Mouse (Mus musculus) intestine, embryonic 15.5 days (tissue): ENCODE measurements around the gene Grin2b. TPM values are rescaled to one million over a fixed set of nuclear protein-coding genes. Genes with fewer than 3 reads are reported as not detected.
"Not testable (repeated sequence)": the region's sequence is repeated elsewhere in the genome, so short reads cannot be mapped to it uniquely, and the experiment has no call there.

Experiments
- ATAC-seq: fragments of 200-750 bp; cut with Nextera tagmentation; 2 replicates; pipeline ENCODE4 v1.8.0; 2017; ENCODE audit warnings: moderate TSS enrichment, moderate library complexity
- H3K27ac ChIP-seq: fragments of 300-500 bp; sonication (generic); 2 replicates; pipeline ENCODE4 v1.5.1; 2015; ENCODE audit warnings: mild to moderate bottlenecking, inconsistent platforms
- H3K27me3 ChIP-seq: fragments of 300-500 bp; sonication (generic); replicated peaks from 2 replicates; pipeline ENCODE4 v1.6.1; 2015; ENCODE audit warnings: inconsistent platforms
- H3K36me3 ChIP-seq: fragments of 300-500 bp; sonication (generic); 2 replicates; pipeline ENCODE4 v1.6.1; 2015; ENCODE audit warnings: inconsistent platforms
- H3K4me1 ChIP-seq: fragments of 300-500 bp; sonication (generic); replicated peaks from 2 replicates; pipeline ENCODE4 v1.6.1; 2015; ENCODE audit warnings: inconsistent platforms
- H3K4me2 ChIP-seq: fragments of 300-500 bp; sonication (generic); replicated peaks from 2 replicates; pipeline ENCODE4 v1.6.1; 2015; ENCODE audit warnings: mild to moderate bottlenecking, inconsistent platforms
- H3K4me3 ChIP-seq: fragments of 300-500 bp; sonication (generic); replicated peaks from 2 replicates; pipeline ENCODE4 v1.5.1; 2015; ENCODE audit warnings: inconsistent platforms
- H3K9ac ChIP-seq: fragments of 300-500 bp; sonication (generic); 2 replicates; pipeline ENCODE4 v1.6.1; 2015; ENCODE audit warnings: inconsistent platforms
- H3K9me3 ChIP-seq: fragments of 300-500 bp; sonication (generic); 2 replicates; pipeline ENCODE4 v1.6.1; 2016; ENCODE audit warnings: inconsistent platforms
- WGBS: fragments of 180-500 bp; shearing (Covaris S2); methylation state at CpG from one replicate; pipeline ENCODE4 v1.1.7; 2015; 5-methylcytosine and 5-hydroxymethylcytosine counted together
- polyA plus RNA-seq: library from polyadenylated mRNA; unstranded; fragments of >200 nt; fragmentation: Nextera tagmentation; extraction: Ambion mirVana; gene quantifications from 2 replicates; pipeline ENCODE4 v1.2.1, GENCODE M21; 2015

The Grin2b gene
- polyA plus RNA-seq, 1 experiment from 2014 or later: 0.60 TPM

GRCm38 (mm10) chr6:135692533-135692932 lies 480.8 kb downstream of the Grin2b start:
- Histone ChIP-seq H3K4me1 (no peaks in the 10 kb centered on the region), H3K9ac (no peak overlapping the region), H3K27me3 (no peaks in the 10 kb centered on the region), H3K4me2 (no peak overlapping the region), H3K9me3 (no peaks in the 10 kb centered on the region), H3K4me3 (no peak overlapping the region), H3K36me3 (no peaks in the 10 kb centered on the region), H3K27ac (no peak overlapping the region)
- 47% methylated on average over 9 of the region's 9 CpGs for WGBS
- ATAC-seq: no peak

GRCm38 (mm10) chr6:135691561-135691960 lies 481.8 kb downstream of the Grin2b start:
- H3K36me3 ChIP-seq: no peaks in the 10 kb centered on the region
- no peak for ATAC-seq
- no peak overlapping the region for H3K9ac ChIP-seq
- no peak overlapping the region for H3K4me3 ChIP-seq
- no peaks in the 10 kb centered on the region for H3K27me3 ChIP-seq
- H3K27ac ChIP-seq: no peak overlapping the region
- no peaks in the 10 kb centered on the region for H3K9me3 ChIP-seq
- no peak overlapping the region for H3K4me2 ChIP-seq
- no peaks in the 10 kb centered on the region for H3K4me1 ChIP-seq
- 90% methylated on average over 7 of the region's 7 CpGs for WGBS

- no peaks in the 10 kb centered on the region for H3K9me3 ChIP-seq
- H3K36me3 ChIP-seq: no peaks in the 10 kb centered on the region
- H3K4me1 ChIP-seq: no peaks in the 10 kb centered on the region
- H3K9ac ChIP-seq: no peak overlapping the region
- WGBS: 52% methylated on average over 9 of the region's 9 CpGs
- H3K4me3 ChIP-seq: no peak overlapping the region
- no peaks in the 10 kb centered on the region for H3K27me3 ChIP-seq
- no peak overlapping the region for H3K27ac ChIP-seq
- H3K4me2 ChIP-seq: no peak overlapping the region
- no peak for ATAC-seq
Measured at GRCm38 (mm10) chr6:135687926-135688325, 485.4 kb downstream of the Grin2b start.

- Histone ChIP-seq H3K4me3 (no peak overlapping the region), H3K4me1 (no peaks in the 10 kb centered on the region), H3K27ac (no peak overlapping the region), H3K9ac (no peak overlapping the region), H3K9me3 (no peaks in the 10 kb centered on the region), H3K4me2 (no peak overlapping the region), H3K36me3 (no peaks in the 10 kb centered on the region), H3K27me3 (no peaks in the 10 kb centered on the region)
- WGBS: 68% methylated on average over 2 of the region's 2 CpGs
- ATAC-seq: no peak
Measured at GRCm38 (mm10) chr6:135684206-135684605, 489.1 kb downstream of the Grin2b start.

- ATAC-seq, H3K4me2 ChIP-seq, H3K27ac ChIP-seq, H3K36me3 ChIP-seq, H3K4me1 ChIP-seq, H3K9ac ChIP-seq, H3K9me3 ChIP-seq, H3K27me3 ChIP-seq, H3K4me3 ChIP-seq: not testable (repeated sequence)
- WGBS: 81% methylated on average over 4 of the region's 4 CpGs
Measured at GRCm38 (mm10) chr6:135681423-135681822, 491.9 kb downstream of the Grin2b start.

GRCm38 (mm10) chr6:135680105-135680710 lies 493.1 kb downstream of the Grin2b start:
- H3K4me2 ChIP-seq: no peak overlapping the region
- H3K4me1 ChIP-seq: no peaks in the 10 kb centered on the region
- H3K4me3 ChIP-seq: no peak overlapping the region
- no peak overlapping the region for H3K27ac ChIP-seq
- 47% methylated on average over 14 of the region's 14 CpGs for WGBS
- H3K9ac ChIP-seq: no peak overlapping the region
- no peaks in the 10 kb centered on the region for H3K27me3 ChIP-seq
- no peak for ATAC-seq
- no peaks in the 10 kb centered on the region for H3K9me3 ChIP-seq
- no peaks in the 10 kb centered on the region for H3K36me3 ChIP-seq

- H3K9ac ChIP-seq: no peak overlapping the region
- H3K27me3 ChIP-seq: no peaks in the 10 kb centered on the region
- ATAC-seq: peak; percentile 20; the same call in 1 of the 2 replicates
- H3K4me2 ChIP-seq: no peak overlapping the region
- H3K4me1 ChIP-seq: no peaks in the 10 kb centered on the region
- no peaks in the 10 kb centered on the region for H3K9me3 ChIP-seq
- H3K36me3 ChIP-seq: no peaks in the 10 kb centered on the region
- no peak overlapping the region for H3K4me3 ChIP-seq
- no peak overlapping the region for H3K27ac ChIP-seq
- 31% methylated on average over 4 of the region's 4 CpGs for WGBS
Measured at GRCm38 (mm10) chr6:135674380-135674779, 498.9 kb downstream of the Grin2b start.

GRCm38 (mm10) chr6:135672003-135672402 lies 501.3 kb downstream of the Grin2b start:
- ATAC-seq: no peak
- Histone ChIP-seq H3K4me2 (no peak overlapping the region), H3K4me1 (no peaks in the 10 kb centered on the region), H3K27me3 (no peaks in the 10 kb centered on the region), H3K9me3 (no peaks in the 10 kb centered on the region), H3K4me3 (no peak overlapping the region), H3K9ac (no peak overlapping the region), H3K27ac (no peak overlapping the region), H3K36me3 (no peaks in the 10 kb centered on the region)

Other genes starting within 250 kb of the Grin2b start
- gene Gm8994, start 154.0 kb upstream of the Grin2b start, polyA plus RNA-seq: not detected in 2 replicates
- gene E330021D16Rik, start 242.1 kb upstream of the Grin2b start, polyA plus RNA-seq: 0.19 TPM in 1 of 2 replicates, not detected in the other